Mouse (Mus musculus): ENCODE data around the gene Srsf2.
"Not testable (repeated sequence)": the region's sequence is repeated elsewhere in the genome, so short reads cannot be mapped to it uniquely, and the experiment has no call there.

Srsf2 gene

DNA sequence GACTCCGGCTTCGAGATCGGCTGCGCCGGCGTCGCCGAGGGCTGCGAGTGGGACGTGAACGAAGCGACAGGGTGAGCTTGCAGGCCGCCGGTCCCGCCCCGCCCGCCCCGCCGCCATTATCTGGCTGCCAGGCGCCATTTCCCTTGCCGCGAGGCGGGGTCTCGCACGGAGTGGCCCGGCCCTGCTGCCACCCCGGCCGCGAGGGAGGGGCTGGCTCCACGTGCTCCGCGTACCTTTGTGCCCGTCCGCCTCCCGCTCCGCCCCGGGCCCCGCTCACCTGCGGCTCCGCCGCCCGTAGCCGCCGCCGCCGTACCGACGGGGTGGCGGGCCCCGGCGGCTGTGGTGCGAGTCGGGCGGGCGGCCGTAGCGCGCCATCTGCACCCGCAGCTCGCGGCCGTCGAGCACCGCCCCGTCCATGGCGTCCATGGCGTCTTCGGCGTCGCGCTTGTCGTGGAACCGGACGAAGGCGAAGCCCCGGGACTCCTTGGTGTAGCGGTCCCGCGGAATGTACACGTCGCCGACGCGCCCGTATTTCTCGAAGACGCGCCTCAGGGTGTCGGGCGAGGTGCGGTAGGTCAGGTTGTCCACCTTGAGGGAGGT, 503 bp downstream of the Srsf2 start, which contains the start of gene Mfsd11:
TSS of gene Mfsd11 (plus strand) at position 150 of the 600 bp plus-strand sequence.
- peak; percentile 88 for DNase-seq (ENCODE audit: low read depth)

DNA sequence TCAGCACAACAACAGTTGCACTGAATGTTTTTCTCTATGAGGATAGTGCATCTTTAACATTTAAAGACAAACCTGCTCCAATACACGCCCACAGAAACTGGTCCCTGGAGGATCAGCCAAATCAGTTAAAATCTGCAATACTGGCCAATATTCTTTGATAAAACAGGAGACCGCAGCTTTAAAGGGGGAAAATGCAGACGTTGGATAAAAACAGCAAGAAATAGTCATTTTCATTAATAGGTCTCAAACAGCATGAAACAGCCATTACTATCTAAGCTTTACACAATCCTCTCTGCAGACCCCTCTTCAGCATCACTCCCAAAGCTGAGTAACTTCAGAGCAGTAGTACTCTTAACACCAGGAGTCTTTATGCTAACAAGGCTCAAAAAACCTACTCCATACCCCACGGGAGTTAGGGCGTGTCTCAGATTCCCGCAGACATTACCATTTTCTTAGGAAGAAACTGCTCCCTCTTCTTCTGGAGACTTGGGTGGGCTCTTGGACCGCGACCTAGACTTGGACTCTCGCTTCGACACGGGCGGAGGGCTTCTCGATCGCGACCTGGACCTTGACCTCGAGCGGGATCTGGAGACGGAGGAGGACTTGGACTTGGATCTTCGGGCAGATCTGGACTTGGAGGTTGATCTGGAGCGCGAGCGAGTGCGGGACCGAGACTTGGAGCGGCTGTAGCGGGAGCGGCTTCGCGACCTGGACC, 1.2 kb downstream of the Srsf2 start:
- DNase-seq (ENCODE audit: low read depth) = no peak

DNA sequence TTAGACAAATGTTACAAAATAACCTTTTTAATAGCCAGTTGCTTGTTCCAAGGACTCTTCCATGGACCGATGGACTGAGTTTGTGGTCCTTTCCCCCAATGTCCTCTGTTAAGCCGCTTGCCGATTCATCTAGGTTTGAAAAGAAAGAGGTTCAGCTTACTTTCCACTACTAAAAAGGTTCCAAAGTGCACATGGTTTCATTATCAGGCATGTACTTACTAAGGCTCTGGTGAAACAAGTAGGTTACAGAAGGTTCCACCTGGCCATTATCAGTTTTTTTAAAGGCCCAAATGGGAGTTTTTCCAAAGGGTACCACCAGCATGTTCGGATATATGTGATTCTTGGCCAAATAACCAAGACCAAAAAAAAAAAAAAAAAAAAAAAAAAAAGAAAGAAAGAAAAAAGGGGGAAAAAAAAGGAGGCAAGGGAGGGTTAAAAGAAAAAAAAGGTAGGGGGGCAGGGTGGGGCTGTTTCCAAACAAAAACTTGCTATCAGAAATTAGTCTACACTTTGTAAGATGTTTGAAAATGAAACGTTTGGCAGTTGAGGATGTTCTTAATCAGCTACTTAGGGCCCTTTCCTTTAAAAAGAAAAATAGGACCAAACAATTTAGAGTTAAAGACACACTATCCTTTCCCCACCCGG, 1.9 kb downstream of the Srsf2 start:
- DNase-seq (ENCODE audit: low read depth) = peak; percentile 45

DNA sequence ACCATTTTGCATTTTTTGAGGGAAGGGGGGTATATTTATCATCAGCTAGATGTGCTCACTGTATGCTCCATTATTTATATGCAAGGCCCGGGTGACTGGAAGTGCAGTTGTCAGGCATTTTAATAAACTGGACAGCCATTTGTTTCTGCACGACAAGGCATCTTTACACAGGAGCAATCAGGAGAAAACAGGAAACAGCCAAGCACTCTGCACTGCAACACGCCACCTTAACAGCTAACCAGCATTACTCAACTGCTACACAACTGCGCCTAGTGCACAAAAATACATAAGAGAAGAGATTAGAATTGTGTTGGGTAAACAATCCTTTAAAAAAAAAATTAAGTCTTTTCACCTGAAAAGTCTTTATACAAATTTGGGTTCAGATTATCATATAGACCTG, 2.8 kb downstream of the Srsf2 start:
- DNase-seq (ENCODE audit: low read depth) = no peak

DNA sequence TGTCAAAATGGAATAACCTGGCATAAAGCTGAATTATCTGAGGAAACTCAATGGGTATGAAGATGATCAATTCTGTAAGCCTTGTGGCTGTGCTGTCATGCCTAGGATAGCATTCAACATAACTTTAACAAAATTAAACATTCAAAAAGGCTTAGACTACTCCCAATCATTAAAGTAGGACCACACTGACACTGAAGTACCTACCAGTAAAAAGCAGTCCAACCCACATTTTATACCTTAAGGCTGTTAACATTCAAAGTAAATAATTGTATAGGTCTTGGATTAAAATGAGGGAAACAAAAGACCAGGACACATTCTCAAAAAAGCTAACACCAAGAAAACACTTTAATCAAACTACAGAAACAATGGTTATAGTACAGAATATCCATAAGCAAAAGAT, 3.3 kb downstream of the Srsf2 start:
- no peak for DNase-seq (ENCODE audit: low read depth)

DNA sequence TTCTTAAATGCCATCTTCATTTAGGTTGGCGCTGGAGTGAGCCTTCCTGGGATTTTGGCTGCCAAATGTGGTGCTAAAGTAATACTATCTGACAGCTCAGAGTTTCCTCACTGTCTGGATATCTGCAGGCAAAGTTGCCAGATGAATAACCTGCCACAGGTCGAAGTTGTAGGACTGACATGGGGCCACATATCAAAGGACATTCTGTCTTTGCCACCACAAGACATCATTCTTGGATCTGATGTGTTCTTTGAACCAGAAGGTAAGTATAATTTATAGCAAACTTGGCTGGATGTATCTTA, 4.1 kb downstream of the Srsf2 start:
- DNase-seq (ENCODE audit: low read depth) = not testable (repeated sequence)

DNA sequence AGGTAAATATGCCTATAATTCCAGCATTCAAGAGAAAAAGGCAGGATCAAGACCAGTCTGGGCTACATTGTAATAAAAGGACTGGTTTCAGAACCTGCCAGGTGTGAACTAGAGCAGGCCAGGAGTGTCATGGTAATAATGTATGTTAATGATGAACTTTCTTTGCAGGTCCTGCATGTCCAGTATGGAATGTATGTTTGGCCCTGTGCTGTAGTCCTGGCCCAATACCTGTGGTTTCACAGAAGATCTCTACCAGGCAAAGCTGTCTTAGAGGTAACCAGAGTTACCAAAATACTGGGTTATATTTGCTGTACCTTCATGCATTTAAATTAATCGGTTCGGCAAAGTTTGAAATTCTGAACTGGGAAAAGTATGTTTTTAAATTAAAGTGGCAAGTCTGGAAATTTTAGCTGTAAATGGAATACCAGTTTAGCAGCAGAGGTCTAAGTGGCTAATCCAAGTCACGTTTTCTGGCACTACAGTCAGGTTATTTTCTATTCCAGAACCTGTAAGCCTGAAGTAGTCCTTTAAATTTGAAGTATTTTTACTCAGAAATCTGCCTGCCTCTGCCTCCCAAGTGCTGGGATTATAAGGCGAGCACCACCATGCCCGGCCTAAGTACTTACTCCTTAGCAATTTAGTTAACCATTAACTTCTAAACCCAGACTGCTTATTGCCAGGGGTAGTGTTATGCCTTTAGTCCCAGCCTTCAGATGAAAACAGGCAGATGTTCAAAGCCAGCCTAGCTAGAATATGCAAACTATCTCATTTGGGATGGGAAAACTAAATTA, 4.6 kb downstream of the Srsf2 start:
- DNase-seq (ENCODE audit: low read depth) = no peak

DNA sequence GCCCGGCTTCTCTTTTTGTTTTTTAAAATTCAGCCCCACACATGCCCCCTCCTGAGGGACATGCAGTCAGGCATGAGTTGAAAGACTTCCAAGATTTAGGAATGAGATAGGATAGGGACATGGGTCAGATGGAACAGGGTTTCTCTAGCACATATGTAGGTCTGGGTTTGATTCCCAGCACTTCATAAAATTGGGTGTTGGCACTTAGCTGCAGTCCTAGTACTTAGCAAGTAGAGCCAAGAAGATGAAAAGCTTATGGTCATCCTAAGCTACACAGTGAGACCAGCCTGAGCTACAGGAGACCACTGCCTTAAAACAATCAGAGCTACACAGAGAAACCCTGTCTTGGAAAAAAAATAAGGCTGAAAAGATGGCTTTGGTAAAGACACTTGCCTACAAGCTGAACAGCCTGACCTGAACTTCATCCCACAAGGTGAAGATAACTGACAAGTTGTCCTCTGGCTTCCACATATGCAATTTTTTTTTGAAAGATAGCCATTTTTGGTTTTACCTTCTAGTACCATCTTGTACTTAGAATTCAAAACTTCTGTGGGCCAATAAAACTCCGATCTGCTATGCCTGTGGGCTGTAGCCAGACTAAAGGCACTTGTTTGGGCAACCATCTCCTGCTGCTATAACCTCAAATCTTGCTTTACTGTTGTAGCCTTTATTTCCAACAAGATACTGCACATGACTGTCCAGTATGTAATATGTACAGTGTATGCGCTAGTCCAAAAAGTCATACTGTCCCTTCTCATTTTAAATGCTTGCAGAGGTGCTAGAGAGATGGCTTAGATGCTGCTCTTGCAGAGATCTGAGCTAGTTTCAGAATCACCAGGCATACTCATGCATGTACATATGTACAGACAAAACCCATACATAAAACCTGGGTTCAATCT, 5.5 kb downstream of the Srsf2 start:
- DNase-seq (ENCODE audit: low read depth) = no peak

DNA sequence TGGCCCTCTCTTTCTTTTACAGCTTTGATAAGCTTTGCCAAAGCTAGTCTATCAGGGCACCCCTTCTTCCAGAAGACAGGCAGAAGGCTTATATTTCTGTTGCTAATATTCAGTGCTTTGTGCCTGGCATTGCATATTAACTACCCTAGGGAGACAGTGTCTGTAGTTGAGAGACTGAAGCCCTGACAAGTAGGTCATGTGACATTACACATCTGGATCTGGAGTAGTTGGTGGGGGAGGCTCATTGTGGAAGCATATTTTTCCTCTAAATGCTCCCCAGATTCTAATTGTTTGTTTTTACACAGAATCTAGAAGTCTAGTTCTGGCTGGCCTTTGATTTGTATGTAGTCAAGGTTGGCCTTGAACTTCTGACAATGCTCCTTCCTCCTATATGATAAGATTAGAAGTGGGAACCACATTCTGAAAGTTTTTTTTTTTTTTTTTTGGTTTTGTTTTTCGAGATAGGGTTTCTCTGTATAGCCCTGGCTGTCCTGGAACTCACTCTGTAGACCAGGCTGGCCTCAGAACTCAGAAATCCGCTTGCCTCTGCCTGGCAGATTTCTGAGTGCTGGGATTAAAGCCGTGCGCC, 6.2 kb downstream of the Srsf2 start:
- DNase-seq (ENCODE audit: low read depth) = no peak

DNA sequence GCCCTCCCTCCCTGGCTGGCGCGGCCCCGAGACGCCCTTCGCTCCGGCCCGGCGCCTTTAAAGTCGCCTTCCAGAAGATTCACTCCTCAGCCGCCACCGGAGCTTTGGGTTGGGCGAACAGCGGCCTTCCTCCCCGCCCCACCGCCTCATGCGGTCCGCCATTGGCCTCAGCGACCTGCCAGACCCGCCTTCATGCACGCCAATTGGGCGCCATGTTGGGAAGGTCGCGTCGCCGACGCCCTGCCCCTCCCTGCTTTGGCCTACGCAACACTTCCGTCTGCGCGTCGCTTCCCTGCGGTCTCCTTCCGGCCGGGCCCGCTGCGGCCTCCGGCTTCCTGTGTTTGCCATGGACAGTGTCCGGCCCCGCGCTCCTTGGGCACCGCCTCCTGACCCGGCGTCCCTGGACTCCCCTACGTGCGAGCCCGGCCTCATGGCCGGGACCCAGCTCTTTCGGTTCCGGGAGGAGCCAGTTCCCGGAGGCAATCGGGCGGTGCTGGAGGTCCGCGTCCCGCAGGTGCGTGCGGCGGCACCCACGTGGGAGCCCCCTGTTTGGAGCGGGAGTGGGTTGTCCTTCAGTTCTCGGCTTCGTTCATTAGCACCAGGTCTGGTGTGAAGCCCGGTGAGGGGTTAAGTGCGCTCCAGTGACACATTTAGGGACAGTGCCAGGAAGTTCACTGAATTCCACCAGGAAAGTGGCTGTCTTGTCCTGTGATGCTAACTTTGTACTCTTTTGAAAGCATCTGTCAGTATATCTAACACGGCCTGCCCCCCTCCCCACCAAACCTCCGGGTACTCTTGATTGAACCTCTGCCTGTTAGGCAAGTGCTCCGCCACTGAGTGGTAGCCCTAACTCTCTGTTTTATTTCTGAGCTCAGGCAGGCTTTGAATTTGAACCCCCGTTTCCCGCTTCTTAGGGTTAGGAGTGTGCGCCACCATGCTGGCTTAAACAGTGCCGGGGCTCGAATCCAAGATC, 9.3 kb downstream of the Srsf2 start, which contains the start of the genes Mettl23 and Jmjd6:
TSS of gene Mettl23 (plus strand) at position 18 of the 973 bp plus-strand sequence.
TSS of gene Jmjd6 (minus strand) at position 189 of the 973 bp plus-strand sequence.
- DNase-seq (ENCODE audit: low read depth) = peak; percentile 96

DNA sequence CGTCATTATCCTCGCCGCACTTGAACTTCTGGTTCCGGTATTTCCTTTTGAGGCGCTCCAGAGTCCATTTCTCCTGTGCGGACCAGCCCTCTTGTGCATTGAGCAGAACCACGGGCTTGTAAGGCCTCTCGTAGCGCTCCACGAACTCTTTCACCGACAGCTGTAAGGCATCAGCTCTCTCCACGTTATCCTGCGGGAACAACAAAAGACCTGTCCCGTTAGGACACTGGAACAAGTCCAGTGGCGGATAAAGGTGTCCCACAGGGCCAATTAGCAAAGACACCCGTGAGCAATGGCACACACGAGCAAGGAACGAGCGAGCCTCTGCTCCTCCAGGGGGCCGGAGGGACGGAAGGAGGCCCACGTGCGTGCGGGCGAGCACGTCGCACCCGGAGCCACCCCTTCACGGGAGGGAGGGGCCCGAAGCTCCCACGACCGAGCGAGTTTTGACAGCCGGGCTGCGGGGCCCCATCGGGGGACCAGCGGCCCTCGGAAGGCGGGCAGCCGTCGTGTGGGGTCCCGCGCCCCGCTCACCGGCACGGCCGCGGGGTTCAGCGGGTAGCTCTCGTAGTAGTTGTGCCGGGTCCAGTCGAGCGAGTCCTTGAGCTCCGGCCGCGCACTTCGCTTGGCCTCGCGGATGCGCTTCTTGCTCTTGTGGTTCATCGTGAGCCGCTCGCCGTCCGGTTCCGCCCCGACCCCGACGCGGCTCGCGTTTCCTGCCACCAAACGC, 10.2 kb downstream of the Srsf2 start:
- peak; percentile 79 for DNase-seq (ENCODE audit: low read depth)

DNA sequence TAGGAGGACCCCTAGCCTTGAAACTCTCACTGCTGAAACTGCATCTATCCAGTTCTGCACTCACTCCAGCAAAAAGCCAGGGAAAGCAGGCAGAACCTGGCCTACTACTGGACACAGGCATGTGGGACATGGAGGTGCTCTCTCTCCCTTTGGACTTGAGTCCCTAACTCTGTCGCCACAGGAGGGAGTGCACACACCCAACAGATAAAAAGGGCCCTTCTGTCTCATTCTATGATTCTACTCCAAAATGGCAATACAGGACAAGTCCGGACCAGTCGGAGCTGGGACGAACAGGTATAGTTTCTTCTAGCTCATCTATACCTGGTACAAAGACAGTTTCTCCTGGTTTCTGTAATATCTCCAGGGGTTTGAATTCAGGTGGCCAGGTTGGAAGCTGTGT, 12.1 kb downstream of the Srsf2 start:
- DNase-seq (ENCODE audit: low read depth) = no peak

DNA sequence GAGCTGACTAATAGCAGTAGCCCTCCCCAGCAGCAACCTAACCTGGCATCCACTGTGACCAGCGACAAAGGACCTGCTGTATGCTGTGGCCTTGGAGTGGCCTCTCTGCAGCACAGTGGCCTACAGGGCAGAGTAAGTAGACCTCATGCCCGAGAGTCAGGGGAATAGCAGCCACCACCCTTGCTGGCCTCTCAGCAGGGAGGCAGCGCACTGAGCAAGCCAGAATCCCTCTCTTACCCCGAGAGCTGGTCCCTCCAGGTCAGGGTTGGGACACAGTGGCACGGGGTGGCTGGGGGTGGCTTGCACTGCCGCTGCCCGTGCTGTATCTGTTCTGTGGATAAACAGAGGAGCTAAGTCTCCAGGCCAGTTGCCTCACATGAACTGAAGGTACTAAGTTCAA, 13.3 kb downstream of the Srsf2 start:
- no peak for DNase-seq (ENCODE audit: low read depth)

DNA sequence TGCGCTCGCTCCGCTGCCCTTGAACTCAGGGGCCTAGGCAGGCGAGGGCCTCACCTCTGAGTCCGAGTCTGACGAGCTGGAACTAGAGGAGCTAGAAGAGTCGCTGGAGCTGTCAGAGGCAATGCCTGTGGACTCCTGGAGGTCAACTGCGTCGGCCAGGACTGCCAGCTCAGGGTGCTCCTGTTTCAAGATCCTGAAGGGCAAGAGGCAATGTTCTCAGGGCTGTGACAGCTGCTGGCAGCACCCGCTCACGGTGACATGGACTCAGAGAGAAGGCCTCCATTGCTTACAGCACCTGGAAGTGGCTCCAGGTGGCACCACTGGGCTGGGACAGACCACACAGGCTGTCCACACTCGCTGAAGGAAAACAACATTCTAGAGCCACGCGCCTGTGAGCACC, 14.0 kb downstream of the Srsf2 start:
- DNase-seq (ENCODE audit: low read depth) = no peak

DNA sequence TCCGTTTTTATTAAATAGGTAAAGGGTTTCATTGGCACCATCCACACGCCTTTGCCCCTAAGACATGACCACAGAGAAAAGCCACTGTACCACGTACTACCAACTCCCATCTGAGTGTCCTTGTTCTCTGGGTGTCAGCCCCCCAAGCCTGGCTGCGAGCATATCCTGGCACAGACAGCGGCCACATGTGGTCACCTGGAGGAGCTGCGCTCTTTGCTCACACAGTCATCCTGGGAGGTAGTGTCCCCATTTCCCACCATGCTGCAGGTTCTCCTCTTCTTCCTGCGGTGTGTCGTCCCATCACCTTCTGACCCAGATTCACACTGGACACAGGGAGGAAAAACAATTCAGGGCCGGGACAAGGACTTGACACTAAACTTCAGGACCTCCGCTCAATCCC, 15.5 kb downstream of the Srsf2 start:
- no peak for DNase-seq (ENCODE audit: low read depth)

DNA sequence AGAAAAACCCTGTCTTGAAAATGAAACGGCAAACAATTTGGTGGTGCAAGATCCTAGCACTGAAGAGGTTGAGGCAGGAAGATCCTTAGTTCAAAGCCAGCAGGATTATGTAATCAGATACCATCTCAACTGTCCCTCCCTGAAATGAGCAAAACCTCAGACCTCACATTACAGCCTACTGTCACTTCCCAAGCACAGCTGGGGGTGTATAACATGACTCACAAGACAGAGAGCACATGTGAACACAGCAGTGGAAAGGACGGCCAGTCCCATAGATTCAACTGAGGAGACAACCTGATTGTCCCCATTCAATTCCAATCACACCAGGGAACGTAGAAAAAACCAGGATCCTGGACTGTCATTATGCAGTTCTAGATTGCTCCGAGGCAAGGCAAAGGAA, 16.6 kb downstream of the Srsf2 start:
- no peak for DNase-seq (ENCODE audit: low read depth)

DNA sequence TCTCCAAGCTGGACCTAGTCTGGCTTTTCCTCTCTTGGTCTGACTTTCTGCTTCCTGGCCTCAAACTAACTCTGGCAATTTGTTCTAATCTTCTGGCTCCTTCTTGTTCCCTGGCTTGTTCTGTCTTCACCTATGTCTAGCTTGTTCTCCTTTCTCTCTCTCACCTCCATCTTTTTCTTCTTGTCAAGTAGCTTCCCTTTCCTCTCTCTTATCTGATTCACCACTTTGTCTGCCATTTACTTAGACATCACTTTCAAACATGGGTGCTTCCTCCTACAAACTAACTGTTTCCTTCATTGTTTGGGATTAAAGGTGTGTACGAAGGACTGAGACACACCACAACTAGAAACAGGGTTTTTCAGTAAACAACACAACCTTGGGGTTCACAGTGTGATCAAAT, 17.9 kb downstream of the Srsf2 start:
- DNase-seq (ENCODE audit: low read depth) = no peak

DNA sequence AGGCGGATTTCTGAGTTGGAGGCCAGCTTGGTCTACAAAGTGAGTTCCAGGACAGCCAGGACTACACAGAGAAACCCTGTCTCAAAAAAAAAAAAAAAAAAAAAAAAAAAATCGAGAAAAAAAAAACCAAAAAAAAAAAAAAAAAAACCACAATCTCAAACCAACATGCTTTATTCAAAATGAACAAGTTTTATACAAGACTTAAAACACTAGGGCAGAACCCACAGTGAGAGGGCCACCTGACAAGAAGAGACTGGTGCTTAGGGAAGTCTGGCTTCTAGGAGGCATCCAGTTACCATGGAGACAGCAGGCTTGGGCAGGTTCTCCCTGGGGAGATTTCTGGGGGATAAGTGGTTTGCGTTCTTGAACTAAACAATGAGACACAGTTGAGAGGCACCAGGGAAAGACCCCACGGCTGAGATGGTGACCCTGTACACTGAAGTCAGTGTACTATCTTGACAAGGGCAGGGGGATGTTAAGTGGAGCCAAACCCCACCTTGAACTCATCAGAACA, 20.7 kb downstream of the Srsf2 start:
- no peak for DNase-seq (ENCODE audit: low read depth)

DNA sequence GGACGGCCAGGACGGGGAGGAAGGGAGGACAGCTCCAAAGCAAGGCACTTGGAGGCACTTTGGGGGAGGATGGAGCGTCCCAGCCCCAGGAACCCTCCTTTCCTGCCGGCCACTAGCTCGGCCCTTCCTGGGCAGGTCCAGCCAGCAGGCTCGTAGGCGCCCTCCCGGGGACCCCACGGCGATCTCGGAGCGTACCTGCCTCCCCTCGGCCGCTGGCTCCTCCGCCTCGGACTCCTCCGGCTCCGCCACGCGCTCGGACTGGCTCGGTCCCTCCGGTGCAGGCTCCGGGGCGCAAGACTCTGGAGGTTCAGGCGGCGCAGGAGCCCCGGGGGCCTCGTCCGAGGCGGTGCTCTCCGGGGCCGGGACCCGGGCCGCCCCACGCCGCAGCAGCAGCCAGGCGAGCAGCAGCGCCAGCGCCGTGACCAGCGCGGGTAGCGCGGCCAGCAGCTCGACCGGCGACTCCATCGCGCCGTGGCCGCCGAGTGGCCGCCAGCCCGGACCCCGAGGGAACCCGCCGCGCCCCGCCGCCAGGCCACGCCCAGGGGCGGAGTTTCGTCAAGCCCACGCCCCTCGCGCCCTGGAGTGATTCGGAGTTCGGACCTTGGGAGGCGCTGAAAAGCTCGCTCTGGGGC, 25.2 kb downstream of the Srsf2 start, which contains the start of gene Mxra7:
TSS of gene Mxra7 (minus strand) at position 513 of the 632 bp plus-strand sequence.
- peak; percentile 47 for DNase-seq (ENCODE audit: low read depth)

Measured in naive thymus-derived CD4-positive, alpha-beta T cell, adult 2 months (primary cell).